Mouse (Mus musculus): ENCODE results near the gene Gm28053. TPM values are rescaled to one million over a fixed set of nuclear protein-coding genes. Genes with fewer than 3 reads are reported as not detected.
"Not testable (repeated sequence)": the region's sequence is repeated elsewhere in the genome, so short reads cannot be mapped to it uniquely, and the experiment has no call there.

Gm28053 gene
- polyA plus RNA-seq, 1 experiment from 2014 or later = 0.94 TPM

DNA sequence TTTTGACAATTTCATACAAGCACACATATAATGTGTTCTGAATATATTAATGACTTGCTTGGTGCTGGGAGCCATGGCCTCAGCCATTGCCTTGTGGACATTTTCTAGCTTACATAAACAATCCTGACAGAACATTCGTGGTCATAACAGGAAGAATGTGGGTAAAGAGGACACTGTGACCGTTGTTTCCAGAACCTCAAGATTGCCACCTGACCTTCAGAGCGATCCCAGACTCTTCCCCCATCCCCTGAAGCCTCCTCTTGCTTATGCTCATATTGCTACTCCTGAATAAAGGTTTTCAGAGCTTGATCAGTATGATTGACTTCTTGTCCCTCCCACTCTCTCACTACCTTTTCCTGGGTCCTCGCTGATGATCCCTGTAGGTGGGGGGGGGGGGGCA is 40.0 kb upstream of the Gm28053 start:
- Histone ChIP-seq H3K27me3 (ENCODE audit: control insufficient read depth, insufficient read depth, low read length) (no peaks in the 10 kb centered on the region), H3K4me1 (replicated peaks; ENCODE audit: control insufficient read depth, insufficient read depth, low read length) (no peaks in the 10 kb centered on the region), H3K36me3 (ENCODE audit: control insufficient read depth, insufficient read depth, low read length) (no peaks in the 10 kb centered on the region), H3K9ac (ENCODE audit: low read length) (no peak overlapping the region), H3K9me3 (ENCODE audit: control insufficient read depth, low read length) (no peaks in the 10 kb centered on the region), H3K27ac (ENCODE audit: low read depth, low read length) (no peak overlapping the region), H3K4me2 (ENCODE audit: low read depth, low read length, severe bottlenecking) (no peak overlapping the region), H3K4me3 (ENCODE audit: low read depth, low read length) (no peak overlapping the region)
- ATAC-seq (replicated peaks; ENCODE audit: low FRiP score) (no peak), DNase-seq (ENCODE audit: low spot score) (no peak)
- 85% methylated on average over 4 of the region's 4 CpGs for WGBS

GRCm38 (mm10) chr6:48679701-48680100 is 38.7 kb upstream of the Gm28053 start:
- Histone ChIP-seq H3K27me3 (ENCODE audit: control insufficient read depth, insufficient read depth, low read length) (no peaks in the 10 kb centered on the region), H3K4me2 (ENCODE audit: low read depth, low read length, severe bottlenecking) (no peak overlapping the region), H3K4me1 (replicated peaks; ENCODE audit: control insufficient read depth, insufficient read depth, low read length) (no peaks in the 10 kb centered on the region), H3K36me3 (ENCODE audit: control insufficient read depth, insufficient read depth, low read length) (no peaks in the 10 kb centered on the region), H3K27ac (ENCODE audit: low read depth, low read length) (no peak overlapping the region), H3K9me3 (ENCODE audit: control insufficient read depth, low read length) (no peaks in the 10 kb centered on the region), H3K9ac (ENCODE audit: low read length) (no peak overlapping the region), H3K4me3 (ENCODE audit: low read depth, low read length) (no peak overlapping the region)
- no peak for ATAC-seq (replicated peaks; ENCODE audit: low FRiP score)
- no peak for DNase-seq (ENCODE audit: low spot score)
- 90% methylated on average over 6 of the region's 6 CpGs for WGBS

DNA sequence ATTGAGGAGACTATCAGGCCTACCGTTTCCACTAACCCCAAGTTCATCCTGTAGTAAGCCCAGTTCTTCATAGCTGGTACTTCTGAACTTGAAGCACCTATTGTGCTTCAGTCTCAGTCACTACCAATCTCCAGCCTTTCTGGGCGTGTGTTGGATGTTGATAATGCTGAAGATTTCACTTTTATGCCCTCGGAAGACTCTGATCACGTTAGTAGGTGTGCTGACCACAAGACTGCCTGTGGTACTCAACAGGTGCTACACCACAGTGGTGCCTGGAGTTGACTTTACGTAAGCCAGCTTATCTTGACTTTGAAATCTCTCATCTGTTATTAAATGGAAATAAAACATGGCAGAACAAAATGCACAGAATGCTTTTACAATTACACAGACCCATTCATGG is 38.0 kb upstream of the Gm28053 start:
- H3K4me3 ChIP-seq (ENCODE audit: low read depth, low read length) = no peak overlapping the region
- no peak overlapping the region for H3K27ac ChIP-seq (ENCODE audit: low read depth, low read length)
- H3K27me3 ChIP-seq (ENCODE audit: control insufficient read depth, insufficient read depth, low read length) = no peaks in the 10 kb centered on the region
- no peaks in the 10 kb centered on the region for H3K36me3 ChIP-seq (ENCODE audit: control insufficient read depth, insufficient read depth, low read length)
- no peak for ATAC-seq (replicated peaks; ENCODE audit: low FRiP score)
- no peak overlapping the region for H3K4me2 ChIP-seq (ENCODE audit: low read depth, low read length, severe bottlenecking)
- no peak for DNase-seq (ENCODE audit: low spot score)
- H3K4me1 ChIP-seq (replicated peaks; ENCODE audit: control insufficient read depth, insufficient read depth, low read length) = no peaks in the 10 kb centered on the region
- no peak overlapping the region for H3K9ac ChIP-seq (ENCODE audit: low read length)
- WGBS = 82% methylated on average over 5 of the region's 5 CpGs
- no peaks in the 10 kb centered on the region for H3K9me3 ChIP-seq (ENCODE audit: control insufficient read depth, low read length)

DNA sequence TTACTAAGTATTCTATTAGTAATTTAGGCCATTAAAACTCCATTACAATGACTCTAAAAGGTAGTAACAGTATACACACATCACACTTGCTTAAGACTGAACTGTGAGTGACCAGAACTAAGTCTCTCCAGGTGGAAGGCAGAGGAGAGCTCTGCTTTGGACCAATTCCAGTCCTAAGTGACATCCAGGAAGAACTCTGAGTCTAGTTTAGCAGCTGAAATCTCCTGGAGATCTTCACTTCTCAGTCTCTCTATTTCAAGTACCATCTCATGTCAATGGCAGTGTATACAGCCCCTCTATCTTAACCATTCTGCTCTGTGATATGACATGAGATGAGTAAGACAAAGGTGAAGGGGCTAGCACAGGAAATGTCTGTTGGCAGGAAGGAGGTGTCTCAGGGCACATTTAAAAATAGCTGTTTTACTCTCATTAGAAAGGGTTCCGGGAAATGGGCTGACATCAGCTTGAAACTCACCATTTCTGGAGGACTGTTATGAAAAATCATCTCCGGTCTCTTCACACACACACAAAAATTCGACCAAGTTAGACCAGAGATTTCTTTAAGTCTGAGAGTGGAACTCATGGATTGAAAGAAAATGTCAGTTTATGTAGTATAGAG is 36.8 kb upstream of the Gm28053 start:
- H3K4me3 ChIP-seq (ENCODE audit: low read depth, low read length) = no peak overlapping the region
- no peaks in the 10 kb centered on the region for H3K36me3 ChIP-seq (ENCODE audit: control insufficient read depth, insufficient read depth, low read length)
- no peaks in the 10 kb centered on the region for H3K27me3 ChIP-seq (ENCODE audit: control insufficient read depth, insufficient read depth, low read length)
- WGBS = 86% methylated on average over 3 of the region's 3 CpGs
- H3K9ac ChIP-seq (ENCODE audit: low read length) = no peak overlapping the region
- no peak overlapping the region for H3K4me2 ChIP-seq (ENCODE audit: low read depth, low read length, severe bottlenecking)
- H3K9me3 ChIP-seq (ENCODE audit: control insufficient read depth, low read length) = no peaks in the 10 kb centered on the region
- ATAC-seq (replicated peaks; ENCODE audit: low FRiP score) (no peak), DNase-seq (ENCODE audit: low spot score) (no peak)
- H3K27ac ChIP-seq (ENCODE audit: low read depth, low read length) = no peak overlapping the region
- no peaks in the 10 kb centered on the region for H3K4me1 ChIP-seq (replicated peaks; ENCODE audit: control insufficient read depth, insufficient read depth, low read length)

DNA sequence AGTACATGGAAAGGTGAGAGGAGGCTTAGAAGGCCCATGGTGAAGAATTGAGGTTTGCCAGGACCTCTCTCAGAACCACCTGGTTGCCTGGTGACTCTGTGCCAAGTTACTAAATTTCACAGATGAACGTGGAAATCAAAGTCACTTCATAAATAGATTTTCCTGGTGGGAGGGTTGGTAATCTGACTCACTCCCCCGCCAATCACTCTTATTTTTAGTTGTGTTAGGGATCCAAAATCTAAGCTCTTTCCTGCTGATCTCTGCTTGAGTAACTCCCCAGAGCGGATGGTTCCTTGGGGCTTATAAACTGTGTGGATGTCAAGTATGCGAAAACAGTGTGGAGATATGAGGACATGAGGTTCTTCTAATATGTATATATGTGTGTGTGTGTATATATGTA is 36.1 kb upstream of the Gm28053 start:
- H3K9ac ChIP-seq (ENCODE audit: low read length) = no peak overlapping the region
- no peaks in the 10 kb centered on the region for H3K36me3 ChIP-seq (ENCODE audit: control insufficient read depth, insufficient read depth, low read length)
- H3K27ac ChIP-seq (ENCODE audit: low read depth, low read length) = no peak overlapping the region
- 82% methylated on average over 4 of the region's 4 CpGs for WGBS
- H3K9me3 ChIP-seq (ENCODE audit: control insufficient read depth, low read length) = no peaks in the 10 kb centered on the region
- H3K4me3 ChIP-seq (ENCODE audit: low read depth, low read length) = no peak overlapping the region
- H3K27me3 ChIP-seq (ENCODE audit: control insufficient read depth, insufficient read depth, low read length) = no peaks in the 10 kb centered on the region
- DNase-seq (ENCODE audit: low spot score) (no peak), ATAC-seq (replicated peaks; ENCODE audit: low FRiP score) (no peak)
- no peak overlapping the region for H3K4me2 ChIP-seq (ENCODE audit: low read depth, low read length, severe bottlenecking)
- no peaks in the 10 kb centered on the region for H3K4me1 ChIP-seq (replicated peaks; ENCODE audit: control insufficient read depth, insufficient read depth, low read length)

GRCm38 (mm10) chr6:48683263-48683821 is 35.1 kb upstream of the Gm28053 start:
- not testable (repeated sequence) for H3K4me1 ChIP-seq (replicated peaks; ENCODE audit: control insufficient read depth, insufficient read depth, low read length); H3K4me3 ChIP-seq (ENCODE audit: low read depth, low read length); H3K36me3 ChIP-seq (ENCODE audit: control insufficient read depth, insufficient read depth, low read length); DNase-seq (ENCODE audit: low spot score); H3K27ac ChIP-seq (ENCODE audit: low read depth, low read length); H3K27me3 ChIP-seq (ENCODE audit: control insufficient read depth, insufficient read depth, low read length); H3K4me2 ChIP-seq (ENCODE audit: low read depth, low read length, severe bottlenecking); H3K9ac ChIP-seq (ENCODE audit: low read length); ATAC-seq (replicated peaks; ENCODE audit: low FRiP score); H3K9me3 ChIP-seq (ENCODE audit: control insufficient read depth, low read length)
- WGBS = 94% methylated on average over 3 of the region's 4 CpGs

DNA sequence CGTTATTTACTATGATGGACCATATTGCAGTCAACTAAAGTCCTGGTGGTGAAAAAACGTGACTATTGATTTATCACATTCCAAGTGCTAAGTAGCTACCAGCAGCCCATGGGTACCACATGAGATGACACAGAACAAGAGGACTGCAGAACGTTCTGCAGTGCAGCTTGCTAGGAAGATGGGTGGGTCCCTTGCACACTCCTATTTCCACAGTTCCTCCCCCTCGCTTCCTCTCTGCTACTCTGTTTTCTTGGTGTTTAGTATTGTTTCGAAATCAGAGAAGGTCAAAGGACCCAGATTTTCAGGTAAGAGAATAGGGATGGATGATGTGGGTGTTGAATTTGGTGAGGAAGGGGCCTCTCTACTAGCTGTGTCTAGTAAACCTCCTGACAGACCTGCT is 34.1 kb upstream of the Gm28053 start, which contains the start of gene Gimap4:
Gimap4 (plus strand) TSS at position 231 of the 400 bp plus-strand sequence.
- Histone ChIP-seq H3K9me3 (ENCODE audit: control insufficient read depth, low read length) (no peaks in the 10 kb centered on the region), H3K27ac (ENCODE audit: low read depth, low read length) (no peak within 1 kb of the TSS)

GRCm38 (mm10) chr6:48684806-48685205 is 33.6 kb upstream of the Gm28053 start:
- Histone ChIP-seq H3K27ac (ENCODE audit: low read depth, low read length) (no peak overlapping the region), H3K9me3 (ENCODE audit: control insufficient read depth, low read length) (no peaks in the 10 kb centered on the region), H3K9ac (ENCODE audit: low read length) (no peak overlapping the region), H3K4me2 (ENCODE audit: low read depth, low read length, severe bottlenecking) (no peak overlapping the region), H3K4me3 (ENCODE audit: low read depth, low read length) (no peak overlapping the region), H3K36me3 (ENCODE audit: control insufficient read depth, insufficient read depth, low read length) (no peaks in the 10 kb centered on the region), H3K4me1 (replicated peaks; ENCODE audit: control insufficient read depth, insufficient read depth, low read length) (no peaks in the 10 kb centered on the region), H3K27me3 (ENCODE audit: control insufficient read depth, insufficient read depth, low read length) (no peaks in the 10 kb centered on the region)
- no peak for DNase-seq (ENCODE audit: low spot score)
- ATAC-seq (replicated peaks; ENCODE audit: low FRiP score) = no peak
- 52% methylated on average over 4 of the region's 4 CpGs for WGBS

More for the DNA sequence above, 34.1 kb upstream of the Gm28053 start, which contains the start of gene Gimap4:
- ATAC-seq (replicated peaks; ENCODE audit: low FRiP score) (no peak), DNase-seq (ENCODE audit: low spot score) (no peak)
- H3K36me3 ChIP-seq (ENCODE audit: control insufficient read depth, insufficient read depth, low read length) = no peaks in the 10 kb centered on the region
- no peaks in the 10 kb centered on the region for H3K4me1 ChIP-seq (replicated peaks; ENCODE audit: control insufficient read depth, insufficient read depth, low read length)
- no peaks in the 10 kb centered on the region for H3K27me3 ChIP-seq (ENCODE audit: control insufficient read depth, insufficient read depth, low read length)
- no peak within 1 kb of the TSS for H3K4me2 ChIP-seq (ENCODE audit: low read depth, low read length, severe bottlenecking)
- 77% methylated on average over 5 of the region's 5 CpGs for WGBS
- H3K4me3 ChIP-seq (ENCODE audit: low read depth, low read length) = no peak within 1 kb of the TSS
- H3K9ac ChIP-seq (ENCODE audit: low read length) = no peak within 1 kb of the TSS

- Histone ChIP-seq H3K4me2 (ENCODE audit: low read depth, low read length, severe bottlenecking) (no peak overlapping the region), H3K9ac (ENCODE audit: low read length) (no peak overlapping the region), H3K36me3 (ENCODE audit: control insufficient read depth, insufficient read depth, low read length) (no peaks in the 10 kb centered on the region), H3K27ac (ENCODE audit: low read depth, low read length) (no peak overlapping the region), H3K9me3 (ENCODE audit: control insufficient read depth, low read length) (no peaks in the 10 kb centered on the region), H3K27me3 (ENCODE audit: control insufficient read depth, insufficient read depth, low read length) (no peaks in the 10 kb centered on the region), H3K4me3 (ENCODE audit: low read depth, low read length) (no peak overlapping the region), H3K4me1 (replicated peaks; ENCODE audit: control insufficient read depth, insufficient read depth, low read length) (no peaks in the 10 kb centered on the region)
- no peak for DNase-seq (ENCODE audit: low spot score)
- 78% methylated on average over 2 of the region's 2 CpGs for WGBS
- ATAC-seq (replicated peaks; ENCODE audit: low FRiP score) = no peak
These were observed 33.2 kb upstream of the Gm28053 start for GRCm38 (mm10) chr6:48685251-48685650.
